Mouse (Mus musculus): ENCODE measurements around the gene Mfsd11. TPM values are rescaled to one million over a fixed set of nuclear protein-coding genes. Genes with fewer than 3 reads are reported as not detected.

Mfsd11 gene
- polyA plus RNA-seq, 1 experiment from 2014 or later, result 35.7 TPM

DNA sequence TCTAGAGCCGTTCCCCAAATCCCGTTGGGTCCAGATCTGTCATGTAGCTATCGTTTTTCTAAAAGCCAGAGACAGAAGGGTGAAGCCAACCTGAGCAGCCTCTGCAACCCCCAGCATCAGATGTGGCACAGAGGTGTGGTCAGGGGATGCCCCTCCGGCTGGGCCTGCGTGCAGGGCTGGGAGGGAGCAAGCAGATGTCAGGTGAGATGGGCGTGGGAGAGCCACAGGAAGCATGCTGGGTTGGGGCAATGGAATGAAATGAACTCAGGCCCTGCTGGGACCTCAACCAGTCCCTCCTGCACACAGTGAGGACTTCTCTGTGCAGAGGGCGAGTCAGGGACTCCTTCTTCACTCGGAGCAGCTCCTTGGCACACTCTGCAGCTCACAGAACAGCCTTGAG is 42.7 kb upstream of the Mfsd11 start:
- H3K9ac ChIP-seq (replicated peaks; ENCODE audit: low read length), result no peak overlapping the region
- H3K4me3 ChIP-seq (ENCODE audit: low read depth, low read length), result no peak overlapping the region
- H3K4me2 ChIP-seq (ENCODE audit: low read depth, low read length), result no peak overlapping the region
- ATAC-seq (replicated peaks; ENCODE audit: insufficient number of reproducible peaks, low FRiP score, low TSS enrichment, low read depth) (no peak), DNase-seq (ENCODE audit: low spot score) (no peak)
- no peaks in the 10 kb centered on the region for H3K36me3 ChIP-seq (replicated peaks; ENCODE audit: control insufficient read depth, insufficient read depth, low read depth, low read length)
- H3K9me3 ChIP-seq (replicated peaks; ENCODE audit: control insufficient read depth, low read length), result no peaks in the 10 kb centered on the region
- no peaks in the 10 kb centered on the region for H3K27me3 ChIP-seq (ENCODE audit: control insufficient read depth, insufficient read depth, low read length)
- peaks cover 18% of the 10 kb centered on the region for H3K4me1 ChIP-seq (ENCODE audit: control insufficient read depth, insufficient read depth, low read length)
- H3K27ac ChIP-seq (replicated peaks; ENCODE audit: low read depth, low read length), result no peak overlapping the region
- 83% methylated on average over 8 of the region's 8 CpGs for WGBS

GRCm38 (mm10) chr11:116810528-116810927 is 41.7 kb upstream of the Mfsd11 start:
- WGBS, result 57% methylated on average over 11 of the region's 11 CpGs
- no peak for ATAC-seq (replicated peaks; ENCODE audit: insufficient number of reproducible peaks, low FRiP score, low TSS enrichment, low read depth)
- no peak for DNase-seq (ENCODE audit: low spot score)

GRCm38 (mm10) chr11:116810983-116811901 is 41.0 kb upstream of the Mfsd11 start:
- peak overlapping the region; percentile 66 for H3K27ac ChIP-seq (replicated peaks; ENCODE audit: low read depth, low read length)
- H3K9me3 ChIP-seq (replicated peaks; ENCODE audit: control insufficient read depth, low read length), result no peaks in the 10 kb centered on the region
- peak overlapping the region; percentile 23 for H3K4me3 ChIP-seq (ENCODE audit: low read depth, low read length)
- H3K36me3 ChIP-seq (replicated peaks; ENCODE audit: control insufficient read depth, insufficient read depth, low read depth, low read length), result no peaks in the 10 kb centered on the region
- H3K9ac ChIP-seq (replicated peaks; ENCODE audit: low read length), result peak overlapping the region; percentile 33; the same call in 1 of the 2 replicates
- 6% methylated on average over 28 of the region's 32 CpGs for WGBS
- no peaks in the 10 kb centered on the region for H3K27me3 ChIP-seq (ENCODE audit: control insufficient read depth, insufficient read depth, low read length)
- DNase-seq (ENCODE audit: low spot score), result peak; percentile 76
- ATAC-seq (replicated peaks; ENCODE audit: insufficient number of reproducible peaks, low FRiP score, low TSS enrichment, low read depth), result peak; percentile 83
- H3K4me2 ChIP-seq (ENCODE audit: low read depth, low read length), result peak overlapping the region; percentile 56
- H3K4me1 ChIP-seq (ENCODE audit: control insufficient read depth, insufficient read depth, low read length), result peaks cover 27% of the 10 kb centered on the region

More at GRCm38 (mm10) chr11:116810528-116810927, 41.7 kb upstream of the Mfsd11 start:
- H3K9ac ChIP-seq (replicated peaks; ENCODE audit: low read length), result no peak overlapping the region
- H3K9me3 ChIP-seq (replicated peaks; ENCODE audit: control insufficient read depth, low read length), result no peaks in the 10 kb centered on the region
- no peak overlapping the region for H3K4me3 ChIP-seq (ENCODE audit: low read depth, low read length)
- no peak overlapping the region for H3K4me2 ChIP-seq (ENCODE audit: low read depth, low read length)
- H3K36me3 ChIP-seq (replicated peaks; ENCODE audit: control insufficient read depth, insufficient read depth, low read depth, low read length), result no peaks in the 10 kb centered on the region
- peaks cover 26% of the 10 kb centered on the region for H3K4me1 ChIP-seq (ENCODE audit: control insufficient read depth, insufficient read depth, low read length)
- H3K27ac ChIP-seq (replicated peaks; ENCODE audit: low read depth, low read length), result no peak overlapping the region
- no peaks in the 10 kb centered on the region for H3K27me3 ChIP-seq (ENCODE audit: control insufficient read depth, insufficient read depth, low read length)

- H3K4me1 ChIP-seq (ENCODE audit: control insufficient read depth, insufficient read depth, low read length), result peaks cover 27% of the 10 kb centered on the region
- no peaks in the 10 kb centered on the region for H3K27me3 ChIP-seq (ENCODE audit: control insufficient read depth, insufficient read depth, low read length)
- no peak overlapping the region; the same call in 1 of the 2 replicates for H3K9ac ChIP-seq (replicated peaks; ENCODE audit: low read length)
- DNase-seq (ENCODE audit: low spot score) (peak; percentile 80), ATAC-seq (replicated peaks; ENCODE audit: insufficient number of reproducible peaks, low FRiP score, low TSS enrichment, low read depth) (peak; percentile 27)
- WGBS, result 45% methylated on average over 21 of the region's 21 CpGs
- no peaks in the 10 kb centered on the region for H3K9me3 ChIP-seq (replicated peaks; ENCODE audit: control insufficient read depth, low read length)
- peak overlapping the region; percentile 6; the same call in 1 of the 2 replicates for H3K4me2 ChIP-seq (ENCODE audit: low read depth, low read length)
- no peaks in the 10 kb centered on the region for H3K36me3 ChIP-seq (replicated peaks; ENCODE audit: control insufficient read depth, insufficient read depth, low read depth, low read length)
- H3K27ac ChIP-seq (replicated peaks; ENCODE audit: low read depth, low read length), result peak overlapping the region; percentile 87
- no peak overlapping the region for H3K4me3 ChIP-seq (ENCODE audit: low read depth, low read length)
Observed at GRCm38 (mm10) chr11:116812793-116813529, 39.3 kb upstream of the Mfsd11 start.

DNA sequence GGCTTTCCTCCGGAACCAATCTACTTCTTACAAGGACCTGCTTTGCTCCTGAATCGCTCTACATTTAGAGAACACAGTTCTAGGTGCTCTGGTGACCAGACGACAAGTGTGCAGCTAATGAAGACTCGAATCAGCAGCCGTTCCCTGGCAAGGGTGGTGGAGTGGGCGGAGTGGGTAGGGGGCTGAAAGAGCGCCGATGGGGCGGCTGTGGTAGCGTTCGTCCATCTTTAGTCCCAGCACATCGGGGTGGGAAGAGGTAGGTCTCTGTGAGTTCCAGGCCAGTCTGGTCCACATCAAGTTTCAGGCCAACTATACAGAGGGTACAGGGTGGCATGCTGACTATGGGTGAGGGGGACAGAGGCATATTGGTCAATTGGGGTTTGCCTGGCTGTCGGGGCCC is 38.6 kb upstream of the Mfsd11 start:
- WGBS, result 78% methylated on average over 13 of the region's 13 CpGs
- Histone ChIP-seq H3K9ac (replicated peaks; ENCODE audit: low read length) (no peak overlapping the region; the same call in 1 of the 2 replicates), H3K4me1 (ENCODE audit: control insufficient read depth, insufficient read depth, low read length) (peaks cover 27% of the 10 kb centered on the region), H3K4me3 (ENCODE audit: low read depth, low read length) (no peak overlapping the region), H3K4me2 (ENCODE audit: low read depth, low read length) (no peak overlapping the region), H3K36me3 (replicated peaks; ENCODE audit: control insufficient read depth, insufficient read depth, low read depth, low read length) (no peaks in the 10 kb centered on the region), H3K27ac (replicated peaks; ENCODE audit: low read depth, low read length) (peak overlapping the region; percentile 87), H3K27me3 (ENCODE audit: control insufficient read depth, insufficient read depth, low read length) (no peaks in the 10 kb centered on the region), H3K9me3 (replicated peaks; ENCODE audit: control insufficient read depth, low read length) (no peaks in the 10 kb centered on the region)
- ATAC-seq (replicated peaks; ENCODE audit: insufficient number of reproducible peaks, low FRiP score, low TSS enrichment, low read depth) (no peak), DNase-seq (ENCODE audit: low spot score) (no peak)

DNA sequence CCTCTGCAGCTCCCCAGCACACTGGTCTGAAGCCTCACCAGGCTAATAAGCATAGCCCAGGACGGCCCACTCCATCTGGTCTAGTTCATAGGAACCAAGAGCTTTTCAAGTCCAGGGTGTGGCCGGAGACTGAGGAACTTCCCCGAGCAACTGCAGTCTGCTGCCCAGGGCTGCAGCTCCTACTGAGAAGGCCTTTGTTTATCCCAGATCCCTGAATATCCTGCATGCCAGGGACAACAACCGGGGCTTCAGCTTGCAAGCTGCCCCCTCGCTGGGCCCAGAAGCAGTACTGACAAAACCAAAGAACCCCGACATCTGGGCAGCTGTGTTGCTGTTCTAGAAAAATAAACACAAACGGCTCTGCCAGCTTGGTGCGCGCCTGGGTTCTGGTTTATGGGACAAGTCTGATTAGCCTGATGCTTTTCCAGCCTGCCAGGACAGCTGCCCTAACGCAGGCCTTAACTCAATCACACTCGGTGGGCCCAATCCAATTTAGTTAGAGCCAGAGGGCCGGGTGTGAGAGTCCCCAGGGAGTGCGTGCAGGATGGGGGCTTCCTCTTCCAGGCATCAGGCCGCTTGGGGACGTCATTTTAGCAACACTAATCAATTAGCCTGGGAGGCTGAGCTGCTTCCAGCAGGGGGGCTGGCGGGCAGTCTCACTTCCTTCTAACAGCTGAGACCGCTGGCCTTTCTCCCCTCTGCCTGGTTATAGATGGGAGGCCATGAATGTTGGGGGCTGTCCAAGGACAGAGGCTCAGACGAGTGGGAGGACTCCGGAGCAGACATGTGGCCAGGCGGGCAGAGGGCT is 38.0 kb upstream of the Mfsd11 start:
- no peak overlapping the region for H3K4me2 ChIP-seq (ENCODE audit: low read depth, low read length)
- H3K36me3 ChIP-seq (replicated peaks; ENCODE audit: control insufficient read depth, insufficient read depth, low read depth, low read length), result no peaks in the 10 kb centered on the region
- ATAC-seq (replicated peaks; ENCODE audit: insufficient number of reproducible peaks, low FRiP score, low TSS enrichment, low read depth) (no peak), DNase-seq (ENCODE audit: low spot score) (peak; percentile 66)
- peak overlapping the region; percentile 87 for H3K27ac ChIP-seq (replicated peaks; ENCODE audit: low read depth, low read length)
- peaks cover 27% of the 10 kb centered on the region for H3K4me1 ChIP-seq (ENCODE audit: control insufficient read depth, insufficient read depth, low read length)
- no peaks in the 10 kb centered on the region for H3K27me3 ChIP-seq (ENCODE audit: control insufficient read depth, insufficient read depth, low read length)
- no peak overlapping the region for H3K4me3 ChIP-seq (ENCODE audit: low read depth, low read length)
- no peaks in the 10 kb centered on the region for H3K9me3 ChIP-seq (replicated peaks; ENCODE audit: control insufficient read depth, low read length)
- H3K9ac ChIP-seq (replicated peaks; ENCODE audit: low read length), result peak overlapping the region; percentile 34
- 4% methylated on average over 20 of the region's 20 CpGs for WGBS

GRCm38 (mm10) chr11:116814884-116815415 is 37.3 kb upstream of the Mfsd11 start:
- DNase-seq (ENCODE audit: low spot score), result peak; percentile 44
- no peaks in the 10 kb centered on the region for H3K36me3 ChIP-seq (replicated peaks; ENCODE audit: control insufficient read depth, insufficient read depth, low read depth, low read length)
- H3K4me2 ChIP-seq (ENCODE audit: low read depth, low read length), result no peak overlapping the region
- no peaks in the 10 kb centered on the region for H3K9me3 ChIP-seq (replicated peaks; ENCODE audit: control insufficient read depth, low read length)
- no peak overlapping the region for H3K4me3 ChIP-seq (ENCODE audit: low read depth, low read length)
- no peaks in the 10 kb centered on the region for H3K27me3 ChIP-seq (ENCODE audit: control insufficient read depth, insufficient read depth, low read length)
- H3K27ac ChIP-seq (replicated peaks; ENCODE audit: low read depth, low read length), result peak overlapping the region; percentile 87
- H3K9ac ChIP-seq (replicated peaks; ENCODE audit: low read length), result peak overlapping the region; percentile 2; the same call in 1 of the 2 replicates
- ATAC-seq (replicated peaks; ENCODE audit: insufficient number of reproducible peaks, low FRiP score, low TSS enrichment, low read depth), result no peak
- H3K4me1 ChIP-seq (ENCODE audit: control insufficient read depth, insufficient read depth, low read length), result peaks cover 27% of the 10 kb centered on the region
- 22% methylated on average over 7 of the region's 7 CpGs for WGBS
